Mouse (Mus musculus) G1E (cell line): ENCODE data around the gene Megf8.

Experiments
- CTCF ChIP-seq: IDR thresholded peaks from 2 replicates; pipeline ENCODE4 v1.5.1; 2012; ENCODE audit warnings: low read depth, low read length, inconsistent platforms, mixed read lengths
- GATA1 ChIP-seq: IDR thresholded peaks from 2 replicates; pipeline ENCODE4 v1.6.1; 2012; ENCODE audit warnings: borderline replicate concordance, low read length, inconsistent platforms, mixed read lengths

DNA sequence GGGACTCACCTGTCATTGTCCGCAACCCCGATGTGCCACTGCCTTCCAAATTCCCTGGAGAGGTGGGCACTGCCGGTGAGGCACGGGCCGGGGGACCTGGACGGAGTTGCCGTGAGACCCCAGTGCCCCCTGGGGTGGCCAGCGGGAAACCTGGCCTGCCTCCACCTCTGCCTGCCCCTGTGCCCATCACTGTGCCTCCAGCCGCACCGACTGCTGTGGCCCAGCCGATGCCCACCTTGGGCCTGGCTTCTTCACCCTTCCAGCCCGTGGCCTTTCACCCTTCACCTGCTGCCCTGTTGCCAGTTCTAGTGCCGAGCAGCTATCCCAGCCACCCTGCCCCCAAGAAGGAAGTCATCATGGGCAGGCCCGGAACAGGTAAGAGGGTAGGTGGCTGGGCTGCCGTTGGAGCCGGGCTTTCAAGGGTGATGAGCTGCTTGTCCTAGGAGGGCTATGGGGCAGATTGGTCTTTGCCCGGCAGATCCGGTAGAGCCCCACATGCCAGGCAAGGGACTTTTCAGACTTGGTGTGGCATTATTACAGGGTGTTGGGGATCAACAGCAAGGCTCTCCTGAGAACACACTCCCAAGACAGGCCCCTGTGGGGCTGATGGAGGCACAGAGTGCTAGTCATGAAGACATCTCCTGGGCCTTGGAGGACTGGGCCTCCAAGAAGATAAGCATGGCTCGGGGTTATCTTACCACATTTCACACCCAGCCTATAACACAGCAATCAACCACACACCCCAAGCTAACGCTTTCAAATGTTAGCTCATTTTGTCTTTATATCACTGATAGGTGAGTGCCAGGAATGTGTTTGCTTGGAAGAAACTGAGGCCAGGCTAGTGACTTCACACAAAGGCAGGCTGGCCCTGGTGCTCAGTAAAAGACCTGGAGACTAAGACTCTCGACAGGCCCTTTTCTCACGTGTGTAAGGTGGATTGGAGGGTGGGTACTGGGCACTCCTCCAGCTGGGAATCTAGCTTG is 43.4 kb upstream of the Megf8 start:
- TF ChIP-seq GATA1 (no peak), CTCF (no peak)
